Mouse (Mus musculus): ENCODE measurements around the gene H3f3a. TPM values are rescaled to one million over a fixed set of nuclear protein-coding genes. Genes with fewer than 3 reads are reported as not detected.

Gene H3f3a
- polyA plus RNA-seq (2017; shearing (Covaris generic)): 957 TPM

DNA sequence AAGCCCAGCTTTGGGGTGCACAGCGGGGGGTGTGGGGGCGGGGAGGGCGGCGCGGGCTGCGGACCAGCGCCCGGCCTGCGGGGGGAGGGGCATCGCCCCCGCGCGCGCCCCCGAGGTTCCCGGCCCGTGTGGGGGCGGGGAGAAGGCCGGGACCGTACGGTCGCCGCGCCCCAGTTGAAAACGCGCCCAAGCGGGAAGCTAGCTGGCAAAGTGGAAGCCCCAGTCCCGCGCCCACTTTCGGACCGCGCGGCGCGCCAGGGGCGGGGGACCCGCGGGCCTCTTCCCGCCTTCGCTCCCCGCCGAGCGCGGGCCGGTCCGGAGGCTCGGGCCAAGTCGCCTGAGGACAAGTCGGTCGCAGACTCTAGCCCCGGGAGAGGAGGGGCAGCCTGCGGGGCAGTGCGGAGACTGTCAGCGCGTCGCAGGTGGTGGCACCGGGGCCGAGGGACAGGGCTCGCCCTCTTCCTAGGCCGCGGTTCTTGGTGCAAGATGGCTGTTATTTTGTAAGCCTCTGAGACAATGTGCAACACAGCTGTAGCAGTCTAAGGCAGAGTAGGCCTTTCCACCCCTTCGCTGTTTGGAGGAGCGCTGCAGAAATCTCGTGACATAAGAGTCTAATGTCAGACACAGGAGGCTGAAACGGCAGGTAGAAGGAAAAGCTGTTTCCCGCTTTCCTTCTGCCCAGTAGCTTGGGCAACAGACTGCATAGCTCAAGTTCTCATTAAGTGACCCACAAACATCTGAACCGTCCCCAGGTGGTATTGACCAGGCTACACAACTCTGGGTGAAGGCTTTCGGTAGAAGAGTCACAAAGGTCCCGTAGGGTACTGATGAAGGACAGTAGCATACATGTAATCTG, at the start of gene H3f3a:
TSS of gene H3f3a (minus strand) at position 59 of the 856 bp plus-strand sequence.

GRCm38 (mm10) chr1:180850316-180851270, 36.9 kb upstream of the H3f3a start, which contains the start of gene Sde2:
Sde2 (plus strand) TSS chr1:180851127.

Other genes with a start within 250 kb of the H3f3a start
- 44.7 TPM for gene Parp1, start 245.0 kb downstream of the H3f3a start, polyA plus RNA-seq (2017; shearing (Covaris generic))
- 22.2 TPM for gene Lin9, start 172.8 kb downstream of the H3f3a start, polyA plus RNA-seq (2017; shearing (Covaris generic))
- gene Mixl1, start 116.9 kb downstream of the H3f3a start, polyA plus RNA-seq (2017; shearing (Covaris generic)): not detected
- 54.7 TPM for gene Acbd3, start 87.9 kb downstream of the H3f3a start, polyA plus RNA-seq (2017; shearing (Covaris generic))
- gene Sde2, start 37.2 kb upstream of the H3f3a start, polyA plus RNA-seq (2017; shearing (Covaris generic)): 89.7 TPM
- gene Lefty2, start 79.2 kb upstream of the H3f3a start, polyA plus RNA-seq (2017; shearing (Covaris generic)): not detected
- 48.0 TPM for gene Pycr2, start 90.3 kb upstream of the H3f3a start, polyA plus RNA-seq (2017; shearing (Covaris generic))
- not detected for gene Lefty1, start 121.1 kb upstream of the H3f3a start, polyA plus RNA-seq (2017; shearing (Covaris generic))
- gene Tmem63a, start 128.4 kb upstream of the H3f3a start, polyA plus RNA-seq (2017; shearing (Covaris generic)): 48.1 TPM
- gene Ephx1, start 207.0 kb upstream of the H3f3a start, polyA plus RNA-seq (2017; shearing (Covaris generic)): 10.7 TPM
- gene 9130409I23Rik, start 237.3 kb upstream of the H3f3a start, polyA plus RNA-seq (2017; shearing (Covaris generic)): not detected

Data from effector memory CD4-positive, alpha-beta T cell, adult 7 months (primary cell).